Mouse (Mus musculus) right cerebral cortex, adult 2 months (tissue): ENCODE data around the gene Mta3.

Experiments used
- DNase-seq, 2 experiments: peaks; one replicate each; pipeline ENCODE4 v3.0.0; 2021 to 2022; ENCODE audit warnings: low spot score in 2 of 2

Gene Mta3

GRCm38 (mm10) chr17:83809197-83809829 is 103.3 kb downstream of the Mta3 start:
- DNase-seq, result no peak

GRCm38 (mm10) chr17:83810285-83810684 is 104.3 kb downstream of the Mta3 start:
- no peak for DNase-seq

- no peak for DNase-seq
Measured at GRCm38 (mm10) chr17:83812200-83812944, 106.4 kb downstream of the Mta3 start.

GRCm38 (mm10) chr17:83813050-83813449 is 107.1 kb downstream of the Mta3 start:
- DNase-seq, result no peak

- DNase-seq, result no peak
Measured at GRCm38 (mm10) chr17:83816996-83817395, 111.0 kb downstream of the Mta3 start.

- DNase-seq, result peak in 1 of 2 experiments; percentile 28
Measured at GRCm38 (mm10) chr17:83819503-83819902, 113.5 kb downstream of the Mta3 start.

- no peak for DNase-seq
Measured at GRCm38 (mm10) chr17:83820701-83821100, 114.7 kb downstream of the Mta3 start.

GRCm38 (mm10) chr17:83821876-83822275 is 115.9 kb downstream of the Mta3 start:
- DNase-seq, result no peak

GRCm38 (mm10) chr17:83823835-83824234 is 117.9 kb downstream of the Mta3 start:
- no peak for DNase-seq

- DNase-seq, result no peak
Measured at GRCm38 (mm10) chr17:83829356-83829755, 123.4 kb downstream of the Mta3 start.

GRCm38 (mm10) chr17:83830616-83831292 is 124.8 kb downstream of the Mta3 start:
- no peak for DNase-seq

GRCm38 (mm10) chr17:83834120-83834519 is 128.2 kb downstream of the Mta3 start:
- DNase-seq, result no peak

- DNase-seq, result no peak
Measured at GRCm38 (mm10) chr17:83836048-83836447, 130.1 kb downstream of the Mta3 start.

- DNase-seq, result no peak
Measured at GRCm38 (mm10) chr17:83837659-83838190, 131.8 kb downstream of the Mta3 start.

- DNase-seq, result no peak
Measured at GRCm38 (mm10) chr17:83839132-83839531, 133.2 kb downstream of the Mta3 start.

- DNase-seq, result no peak
Measured at GRCm38 (mm10) chr17:83841011-83841410, 135.0 kb downstream of the Mta3 start.

GRCm38 (mm10) chr17:83843780-83844179 is 137.8 kb downstream of the Mta3 start:
- DNase-seq, result no peak

GRCm38 (mm10) chr17:83845538-83845937 is 139.6 kb downstream of the Mta3 start:
- DNase-seq, result no peak

GRCm38 (mm10) chr17:83846301-83847021 is 140.5 kb downstream of the Mta3 start:
- DNase-seq, result no peak

GRCm38 (mm10) chr17:83847100-83847499 is 141.1 kb downstream of the Mta3 start:
- DNase-seq, result no peak

- DNase-seq, result no peak
Measured at GRCm38 (mm10) chr17:83847815-83848214, 141.9 kb downstream of the Mta3 start, which contains the start of gene Haao. TSS of gene Haao (minus strand) at chr17:83847963.

- no peak for DNase-seq
Measured at GRCm38 (mm10) chr17:83848482-83848881, 142.5 kb downstream of the Mta3 start.
